Mouse (Mus musculus) midbrain, embryonic 10.5 days (tissue): ENCODE measurements around the gene 4930404H24Rik. TPM values are rescaled to one million over a fixed set of nuclear protein-coding genes. Genes with fewer than 3 reads are reported as not detected.

Experiments used
- DNase-seq: peaks from one replicate; pipeline ENCODE4 v3.0.0-alpha.2; 2017; ENCODE audit warnings: low spot score
- H3K27ac ChIP-seq: fragments of 300-500 bp; sonication (generic); replicated peaks from 2 replicates; pipeline ENCODE4 v1.5.1; 2016; ENCODE audit warnings: mild to moderate bottlenecking
- H3K27me3 ChIP-seq: fragments of 300-500 bp; sonication (generic); 2 replicates; pipeline ENCODE4 v1.6.1; 2016; ENCODE audit warnings: low read depth, mild to moderate bottlenecking; ENCODE audit not compliant: poor library complexity, severe bottlenecking
- H3K36me3 ChIP-seq: fragments of 300-500 bp; sonication (generic); 2 replicates; pipeline ENCODE4 v1.6.1; 2016; ENCODE audit warnings: mild to moderate bottlenecking, moderate library complexity
- H3K4me1 ChIP-seq: fragments of 300-500 bp; sonication (generic); 2 replicates; pipeline ENCODE4 v1.6.1; 2016
- H3K4me3 ChIP-seq: fragments of 300-500 bp; sonication (generic); 2 replicates; pipeline ENCODE4 v1.5.1; 2016; ENCODE audit warnings: mild to moderate bottlenecking, moderate library complexity
- H3K9me3 ChIP-seq: fragments of 300-500 bp; sonication (generic); replicated peaks from 2 replicates; pipeline ENCODE4 v1.6.1; 2016; ENCODE audit warnings: mild to moderate bottlenecking
- whole genome bisulfite sequencing: fragments of 180-500 bp; shearing (Covaris S2); methylation state at CpG from one replicate; pipeline ENCODE4 v1.1.7; 2016; 5-methylcytosine and 5-hydroxymethylcytosine counted together
- polyA plus RNA-seq: library from polyadenylated mRNA; unstranded; fragments of >200 nt; fragmentation: Nextera tagmentation; extraction: Ambion mirVana; gene quantifications from 2 replicates; pipeline ENCODE4 v1.2.1, GENCODE M21; 2016

The 4930404H24Rik gene
- polyA plus RNA-seq = not detected in 2 replicates

- peak within 1 kb of the TSS; percentile 86 for H3K27ac ChIP-seq
- DNase-seq = peak; percentile 79
- under 1% methylated on average over 74 of the region's 83 CpGs for WGBS
- peak within 1 kb of the TSS; percentile 74 for H3K4me3 ChIP-seq
- peaks cover 65% of the 10 kb centered on the region for H3K4me1 ChIP-seq
- peaks cover 82% of the 10 kb centered on the region for H3K27me3 ChIP-seq
- no peaks in the 10 kb centered on the region for H3K36me3 ChIP-seq
- no peaks in the 10 kb centered on the region for H3K9me3 ChIP-seq
Measured at GRCm38 (mm10) chr2:153492573-153493392, at the start of gene 4930404H24Rik. 4930404H24Rik (plus strand) TSS chr2:153492790.

DNA sequence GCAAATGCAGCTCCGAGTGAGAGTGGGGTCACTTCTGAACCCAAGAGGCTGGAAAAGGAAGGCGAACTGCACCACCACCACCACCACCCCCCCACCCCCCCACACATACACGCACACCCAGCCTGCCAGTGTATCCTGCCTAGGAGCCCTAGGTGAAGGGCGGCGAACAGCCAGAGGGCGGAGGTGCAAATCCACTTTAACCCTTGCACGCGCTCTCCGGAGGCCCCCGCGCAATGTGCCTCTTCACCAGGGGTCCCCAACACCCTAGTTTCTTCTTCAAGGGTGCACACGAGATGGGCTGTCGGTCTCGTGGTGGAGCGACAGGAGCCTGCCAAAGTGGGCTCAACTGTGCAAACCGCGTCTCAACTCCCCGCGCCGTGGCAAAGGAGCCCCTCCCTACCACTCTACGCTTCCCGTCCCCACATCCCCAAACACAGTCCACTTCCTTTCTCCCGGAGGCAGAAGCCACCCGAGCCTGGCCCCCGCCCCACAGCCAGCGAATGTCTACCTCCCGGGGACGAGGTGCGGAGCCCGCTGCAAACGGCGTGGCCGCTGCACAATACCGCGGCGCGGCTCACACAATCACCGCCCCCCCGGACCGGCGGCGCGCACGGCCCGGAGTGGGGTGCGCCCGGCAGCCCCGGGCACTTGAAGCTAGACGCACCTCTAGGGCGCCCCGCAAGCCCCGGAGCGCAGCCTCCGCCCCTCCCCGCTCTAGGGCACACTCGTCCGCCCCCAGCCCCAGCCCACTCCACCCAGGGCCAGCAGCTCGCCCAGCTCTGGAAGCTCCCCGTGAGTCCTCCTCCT lies 49.0 kb upstream of the 4930404H24Rik start:
- peak overlapping the region; percentile 95 for H3K4me3 ChIP-seq
- WGBS = under 1% methylated on average over 59 of the region's 59 CpGs
- no peak for DNase-seq
- no peaks in the 10 kb centered on the region for H3K36me3 ChIP-seq
- peaks cover 16% of the 10 kb centered on the region for H3K27me3 ChIP-seq
- H3K4me1 ChIP-seq = peaks cover 67% of the 10 kb centered on the region
- H3K27ac ChIP-seq = peak overlapping the region; percentile 92
- no peaks in the 10 kb centered on the region for H3K9me3 ChIP-seq

- 0% methylated on average over 45 of the region's 64 CpGs for WGBS
Measured at GRCm38 (mm10) chr2:153444254-153445136, 48.1 kb upstream of the 4930404H24Rik start.

GRCm38 (mm10) chr2:153445137-153446016 lies 47.2 kb upstream of the 4930404H24Rik start:
- Histone ChIP-seq H3K27ac (peak overlapping the region; percentile 92), H3K27me3 (peaks cover 16% of the 10 kb centered on the region), H3K36me3 (no peaks in the 10 kb centered on the region), H3K9me3 (no peaks in the 10 kb centered on the region), H3K4me3 (peak overlapping the region; percentile 95), H3K4me1 (peaks cover 60% of the 10 kb centered on the region)
- peak; percentile 76 for DNase-seq
- WGBS = under 1% methylated on average over 59 of the region's 59 CpGs

More at GRCm38 (mm10) chr2:153444254-153445136, 48.1 kb upstream of the 4930404H24Rik start:
- Histone ChIP-seq H3K4me1 (peaks cover 65% of the 10 kb centered on the region), H3K27ac (peak overlapping the region; percentile 92), H3K9me3 (no peaks in the 10 kb centered on the region), H3K36me3 (no peaks in the 10 kb centered on the region), H3K4me3 (peak overlapping the region; percentile 95), H3K27me3 (peaks cover 16% of the 10 kb centered on the region)
- DNase-seq = peak; percentile 81

DNA sequence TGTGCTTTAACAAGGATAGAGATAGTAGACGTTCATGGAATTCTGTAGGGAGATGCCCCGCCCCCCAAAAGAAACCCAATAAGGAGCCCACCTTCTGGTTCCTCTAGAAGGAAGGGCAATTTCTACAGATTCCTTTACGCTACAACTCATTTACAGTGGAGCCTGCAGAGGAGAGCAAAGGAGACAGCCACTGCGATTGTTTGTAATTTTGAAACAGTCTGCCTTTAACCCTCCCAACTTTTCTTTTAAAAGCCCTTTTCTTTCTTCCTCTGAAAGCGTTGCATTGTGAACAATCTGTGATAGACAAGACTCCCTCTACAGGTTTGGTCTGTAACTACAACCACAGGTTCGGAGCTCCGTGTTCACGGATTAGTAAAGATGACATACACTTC lies 46.6 kb upstream of the 4930404H24Rik start:
- WGBS = under 1% methylated on average over 8 of the region's 8 CpGs
- Histone ChIP-seq H3K27ac (peak overlapping the region; percentile 92), H3K4me3 (peak overlapping the region; percentile 95), H3K9me3 (no peaks in the 10 kb centered on the region), H3K4me1 (peaks cover 53% of the 10 kb centered on the region), H3K36me3 (no peaks in the 10 kb centered on the region), H3K27me3 (peaks cover 16% of the 10 kb centered on the region)
- peak; percentile 51 for DNase-seq

- H3K4me1 ChIP-seq = peaks cover 49% of the 10 kb centered on the region
- H3K4me3 ChIP-seq = no peak overlapping the region
- H3K9me3 ChIP-seq = no peaks in the 10 kb centered on the region
- peaks cover 16% of the 10 kb centered on the region for H3K27me3 ChIP-seq
- no peaks in the 10 kb centered on the region for H3K36me3 ChIP-seq
- no peak overlapping the region for H3K27ac ChIP-seq
- 23% methylated on average over 4 of the region's 4 CpGs for WGBS
- no peak for DNase-seq
Measured at GRCm38 (mm10) chr2:153446476-153446875, 46.1 kb upstream of the 4930404H24Rik start.

GRCm38 (mm10) chr2:153447719-153448118 lies 44.9 kb upstream of the 4930404H24Rik start:
- no peak overlapping the region for H3K27ac ChIP-seq
- H3K27me3 ChIP-seq = peaks cover 16% of the 10 kb centered on the region
- peaks cover 36% of the 10 kb centered on the region for H3K4me1 ChIP-seq
- H3K36me3 ChIP-seq = no peaks in the 10 kb centered on the region
- no peak for DNase-seq
- H3K9me3 ChIP-seq = no peaks in the 10 kb centered on the region
- WGBS = 88% methylated on average over 3 of the region's 3 CpGs
- no peak overlapping the region for H3K4me3 ChIP-seq

GRCm38 (mm10) chr2:153448519-153448918 lies 44.1 kb upstream of the 4930404H24Rik start:
- DNase-seq = no peak
- WGBS = 90% methylated on average over 6 of the region's 6 CpGs
- H3K27ac ChIP-seq = no peak overlapping the region
- H3K27me3 ChIP-seq = peaks cover 16% of the 10 kb centered on the region
- no peaks in the 10 kb centered on the region for H3K9me3 ChIP-seq
- H3K36me3 ChIP-seq = no peaks in the 10 kb centered on the region
- peaks cover 28% of the 10 kb centered on the region for H3K4me1 ChIP-seq
- H3K4me3 ChIP-seq = no peak overlapping the region

DNA sequence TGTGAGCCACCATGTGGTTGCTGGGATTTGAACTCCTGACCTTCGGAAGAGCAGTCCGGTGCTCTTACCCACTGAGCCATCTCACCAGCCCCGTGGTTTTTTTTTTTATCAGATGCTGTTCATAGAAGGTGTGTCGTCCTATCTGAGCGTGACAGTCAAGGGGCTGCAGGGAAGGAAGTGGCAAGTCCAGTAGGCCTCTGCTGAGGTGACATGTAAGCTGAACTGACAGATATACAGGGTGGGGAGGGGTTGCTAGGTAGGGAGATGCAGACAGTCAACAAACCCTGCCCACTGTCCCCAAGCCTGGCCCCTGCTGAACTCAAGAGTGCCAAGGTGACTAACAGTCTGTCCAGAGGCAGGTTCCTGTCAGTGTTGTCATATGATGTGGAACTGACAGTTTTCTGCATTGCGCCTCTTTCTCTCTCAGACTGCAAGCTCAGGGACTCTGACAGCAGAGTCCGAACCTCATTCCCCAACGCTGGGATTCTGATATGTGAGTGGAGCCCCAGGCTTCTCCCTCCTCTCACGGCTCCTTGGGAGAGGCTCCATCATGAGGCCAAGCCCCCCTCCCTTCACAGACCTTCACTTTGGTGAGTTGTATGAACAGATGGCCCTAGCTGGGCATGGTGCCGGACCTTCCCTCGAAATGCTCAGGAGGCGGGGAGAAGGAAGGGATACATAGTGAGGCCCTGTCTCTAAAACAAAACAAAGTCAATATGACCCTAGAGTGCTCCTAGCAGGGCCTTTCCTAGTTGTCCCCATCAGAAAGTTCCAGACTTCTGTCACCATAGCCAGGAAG lies 38.4 kb upstream of the 4930404H24Rik start:
- no peak for DNase-seq
- H3K9me3 ChIP-seq = no peaks in the 10 kb centered on the region
- H3K4me1 ChIP-seq = peaks cover 43% of the 10 kb centered on the region
- no peak overlapping the region for H3K4me3 ChIP-seq
- 75% methylated on average over 12 of the region's 12 CpGs for WGBS
- no peaks in the 10 kb centered on the region for H3K36me3 ChIP-seq
- peak overlapping the region; percentile 30; the same call in 1 of the 2 replicates for H3K27ac ChIP-seq
- no peaks in the 10 kb centered on the region for H3K27me3 ChIP-seq

DNA sequence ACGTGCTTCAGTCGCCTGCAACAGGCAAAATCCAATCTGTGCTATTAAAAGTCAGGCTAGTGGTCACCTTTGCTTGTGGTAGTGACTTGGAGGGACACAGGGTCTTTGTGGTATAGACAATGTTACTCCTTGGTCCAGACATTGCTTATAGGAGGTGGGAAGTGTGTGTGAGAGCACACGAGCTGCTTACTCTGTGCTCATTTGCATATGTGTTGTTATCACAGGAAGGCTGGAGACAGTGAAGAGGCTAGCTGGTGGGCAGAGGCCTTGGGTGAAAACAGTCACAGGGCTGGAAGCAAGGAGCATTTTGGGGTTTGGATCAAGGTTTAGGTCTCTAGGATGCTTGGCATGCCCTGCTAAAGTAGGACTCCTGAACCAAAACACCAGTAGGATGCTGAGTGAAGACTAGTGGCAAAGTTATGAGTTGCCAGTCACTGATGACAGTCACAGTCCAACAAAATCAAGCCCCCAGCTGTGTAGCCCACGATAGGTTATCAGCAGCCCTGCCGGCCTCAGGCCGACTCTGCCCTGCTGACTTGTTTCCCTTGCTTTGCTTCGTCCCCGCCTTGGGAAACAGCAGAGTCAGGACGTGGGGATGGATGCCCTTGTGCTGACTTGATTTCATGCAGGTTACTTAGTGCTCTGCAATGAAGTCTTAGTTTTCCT lies 37.6 kb upstream of the 4930404H24Rik start:
- Histone ChIP-seq H3K27me3 (no peaks in the 10 kb centered on the region), H3K27ac (peak overlapping the region; percentile 30; the same call in 1 of the 2 replicates), H3K4me1 (peaks cover 43% of the 10 kb centered on the region), H3K9me3 (no peaks in the 10 kb centered on the region), H3K4me3 (no peak overlapping the region), H3K36me3 (no peaks in the 10 kb centered on the region)
- WGBS = 69% methylated on average over 9 of the region's 9 CpGs
- DNase-seq = no peak
